17 mouse cellular contexts compared by ENCODE assay signal in genomic region chr5:13636237-13636636, GRCm38 (mm10).
"Had no signal": no experiment of that assay in that cellular context is flagged by ENCODE, and none has a peak within 500 bp of the region (broad histone marks: within the 10 kb centered on the region; RNA-seq: fewer than 3 reads in every experiment).

No protein-coding gene starts in this region.

- H3K9ac ChIP-seq: limb, embryonic 12.5 days; liver, embryonic 15.5 days; midbrain, embryonic 15.5 days; neural tube, embryonic 12.5 days had no signal

- H3K27ac ChIP-seq: limb, embryonic 12.5 days; liver, embryonic 15.5 days; macrophage; midbrain, embryonic 15.5 days; neural tube, embryonic 12.5 days had no signal

- H3K4me2 ChIP-seq: limb, embryonic 12.5 days; liver, embryonic 11.5 days; liver, embryonic 15.5 days; midbrain, embryonic 11.5 days; midbrain, embryonic 15.5 days; neural tube, embryonic 12.5 days had no signal

- DNase-seq: layer of hippocampus, adult 9-11 months; layer of hippocampus, postnatal 36 days; lung, adult 2 months; lung, postnatal 14 days; retina, postnatal 1 day; right cerebral cortex, postnatal 4 days; spleen, adult 18-20 months; thymus, adult 18-20 months; thymus, postnatal 14 days had no signal

- H3K9me3 ChIP-seq: limb, embryonic 12.5 days; liver, embryonic 15.5 days; megakaryocyte, embryonic 14.5 days; midbrain, embryonic 15.5 days; neural tube, embryonic 12.5 days had no signal

- H3K36me3 ChIP-seq: limb, embryonic 12.5 days; liver, embryonic 15.5 days; midbrain, embryonic 15.5 days; neural tube, embryonic 12.5 days had no signal

- H3K4me1 ChIP-seq: limb, embryonic 12.5 days; liver, embryonic 15.5 days; megakaryocyte, embryonic 14.5 days; midbrain, embryonic 15.5 days; neural tube, embryonic 12.5 days had no signal

- ATAC-seq: midbrain, embryonic 15.5 days had no signal

- H3K4me3 ChIP-seq: limb, embryonic 12.5 days; liver, embryonic 15.5 days; megakaryocyte, embryonic 14.5 days; midbrain, embryonic 15.5 days; neural tube, embryonic 12.5 days had no signal

- H3K27me3 ChIP-seq: limb, embryonic 12.5 days; liver, embryonic 15.5 days; megakaryocyte, embryonic 14.5 days; midbrain, embryonic 15.5 days; neural tube, embryonic 12.5 days had no signal
